Mouse (Mus musculus) cerebellum, adult 2 months (tissue): ENCODE results near the gene App.

Experiments
- CTCF ChIP-seq: fragments of 200-500 bp; IDR thresholded peaks from 2 replicates; pipeline ENCODE4 v1.5.1; 2011; ENCODE audit warnings: low read depth, mild to moderate bottlenecking, control low read depth, low read length, moderate library complexity, borderline replicate concordance; ENCODE audit not compliant: insufficient read depth
- POLR2A ChIP-seq: fragments of 200-500 bp; IDR thresholded peaks from 2 replicates; pipeline ENCODE4 v1.6.1; 2011; ENCODE audit warnings: low read length, control low read depth, borderline replicate concordance; ENCODE audit not compliant: insufficient read depth

- TF ChIP-seq POLR2A, result peak; percentile 78
- TF ChIP-seq CTCF, result peak; percentile 54
These were observed at the start of gene App for GRCm38 (mm10) chr16:85173373-85174081.
